Mouse (Mus musculus) forebrain, embryonic 12.5 days (tissue): ENCODE measurements around the gene Ccdc157. TPM values are rescaled to one million over a fixed set of nuclear protein-coding genes. Genes with fewer than 3 reads are reported as not detected.

Experiments used
- ATAC-seq: fragments of 200-750 bp; cut with Nextera tagmentation; 2 replicates; pipeline ENCODE4 v1.8.0; 2017; ENCODE audit warnings: moderate TSS enrichment; ENCODE audit not compliant: low FRiP score
- H3K27ac ChIP-seq: fragments of 300-500 bp; sonication (generic); 2 replicates; pipeline ENCODE4 v1.5.1; 2016; ENCODE audit warnings: mild to moderate bottlenecking
- H3K27me3 ChIP-seq: fragments of 300-500 bp; sonication (generic); 2 replicates; pipeline ENCODE4 v1.6.1; 2016; ENCODE audit warnings: mild to moderate bottlenecking
- H3K36me3 ChIP-seq: fragments of 300-500 bp; sonication (generic); replicated peaks from 2 replicates; pipeline ENCODE4 v1.6.1; 2016; ENCODE audit warnings: mild to moderate bottlenecking
- H3K4me1 ChIP-seq: fragments of 300-500 bp; sonication (generic); 2 replicates; pipeline ENCODE4 v1.6.1; 2016
- H3K4me2 ChIP-seq: fragments of 300-500 bp; sonication (generic); 2 replicates; pipeline ENCODE4 v1.6.1; 2016; ENCODE audit warnings: mild to moderate bottlenecking, moderate library complexity
- H3K4me3 ChIP-seq: fragments of 300-500 bp; sonication (generic); replicated peaks from 2 replicates; pipeline ENCODE4 v1.5.1; 2016; ENCODE audit warnings: mild to moderate bottlenecking
- H3K9ac ChIP-seq: fragments of 300-500 bp; sonication (generic); 2 replicates; pipeline ENCODE4 v1.6.1; 2016; ENCODE audit warnings: mild to moderate bottlenecking
- H3K9me3 ChIP-seq: fragments of 300-500 bp; sonication (generic); 2 replicates; pipeline ENCODE4 v1.6.1; 2016
- WGBS: fragments of 180-500 bp; shearing (Covaris S2); methylation state at CpG from one replicate; pipeline ENCODE4 v1.1.7; 2016; 5-methylcytosine and 5-hydroxymethylcytosine counted together
- microRNA-seq: library from miRNA; unstranded; fragments of <30 nt; microRNA quantifications from one replicate; pipeline ENCODE4, GENCODE M21; 2017
- polyA plus RNA-seq: library from polyadenylated mRNA; unstranded; fragments of >200 nt; fragmentation: Nextera tagmentation; extraction: Ambion mirVana; gene quantifications from 2 replicates; pipeline ENCODE4 v1.2.1, GENCODE M21; 2016

The Ccdc157 gene
- polyA plus RNA-seq, 1 experiment from 2014 or later: 7.4 TPM

GRCm38 (mm10) chr11:4094378-4095170, 65.5 kb downstream of the Ccdc157 start:
- Histone ChIP-seq H3K9me3 (no peaks in the 10 kb centered on the region), H3K27me3 (no peaks in the 10 kb centered on the region), H3K9ac (peak overlapping the region; percentile 56), H3K4me3 (peak overlapping the region; percentile 58), H3K36me3 (peaks cover 16% of the 10 kb centered on the region), H3K4me1 (peaks cover 32% of the 10 kb centered on the region), H3K4me2 (peak overlapping the region; percentile 81), H3K27ac (peak overlapping the region; percentile 67)
- 4% methylated on average over 21 of the region's 24 CpGs for WGBS
- no peak for ATAC-seq

GRCm38 (mm10) chr11:4093459-4094377, 66.4 kb downstream of the Ccdc157 start:
- Histone ChIP-seq H3K9me3 (no peaks in the 10 kb centered on the region), H3K4me2 (0 out of 2 replicates have a peak overlapping the region, but pooled peaks have one; percentile 81), H3K27me3 (no peaks in the 10 kb centered on the region), H3K4me3 (peak overlapping the region; percentile 58; the same call in 1 of the 2 replicates), H3K27ac (no peak overlapping the region), H3K4me1 (peaks cover 32% of the 10 kb centered on the region), H3K9ac (no peak overlapping the region), H3K36me3 (peaks cover 16% of the 10 kb centered on the region)
- WGBS: 86% methylated on average over 18 of the region's 18 CpGs
- no peak for ATAC-seq

Small RNA genes lying within 50 kb of the gene (microRNA-seq; reads per million reads assigned to microRNA genes)
- 6.8 reads per million, percentile 22 among the genes with 10 or more reads in this experiment for gene Mir3060

Other genes starting within 250 kb of the Ccdc157 start
- gene Slc35e4, start 245.6 kb downstream of the Ccdc157 start, polyA plus RNA-seq: 5.2 and 6.5 TPM in 2 replicates
- 17.0 and 19.1 TPM in 2 replicates for gene Tcn2, start 228.1 kb downstream of the Ccdc157 start, polyA plus RNA-seq
- gene Pes1, start 196.3 kb downstream of the Ccdc157 start, polyA plus RNA-seq: 81.2 and 92.8 TPM in 2 replicates
- gene 4930556J24Rik, start 183.5 kb downstream of the Ccdc157 start, polyA plus RNA-seq: 0.27 and 0.46 TPM in 2 replicates
- 0.95 and 1.3 TPM in 2 replicates for gene Gal3st1, start 176.7 kb downstream of the Ccdc157 start, polyA plus RNA-seq
- gene Sec14l4, start 128.8 kb downstream of the Ccdc157 start, polyA plus RNA-seq: 0.42 TPM in 1 of 2 replicates, not detected in the other
- 0.26 TPM in 1 of 2 replicates, not detected in the other for gene Sec14l3, start 95.5 kb downstream of the Ccdc157 start, polyA plus RNA-seq
- 5.6 and 8.0 TPM in 2 replicates for gene Mtfp1, start 64.8 kb downstream of the Ccdc157 start, polyA plus RNA-seq
- gene Sec14l2, start 36.9 kb downstream of the Ccdc157 start, polyA plus RNA-seq: 2.6 and 3.2 TPM in 2 replicates
- 35.5 and 37.0 TPM in 2 replicates for gene Rnf215, start 25.1 kb downstream of the Ccdc157 start, polyA plus RNA-seq
- 83.9 and 88.4 TPM in 2 replicates for gene Sf3a1, start 57 bp upstream of the Ccdc157 start, polyA plus RNA-seq
- gene Tbc1d10a, start 26.5 kb upstream of the Ccdc157 start, polyA plus RNA-seq: 22.3 and 26.7 TPM in 2 replicates
- 1.8 and 2.2 TPM in 2 replicates for gene Castor1, start 57.9 kb upstream of the Ccdc157 start, polyA plus RNA-seq
- gene Osm, start 76.1 kb upstream of the Ccdc157 start, polyA plus RNA-seq: not detected in 2 replicates
- gene Lif, start 97.3 kb upstream of the Ccdc157 start, polyA plus RNA-seq: 0.06 TPM in 1 of 2 replicates, not detected in the other